Mouse (Mus musculus): ENCODE measurements around the gene Slc2a2.

DNA sequence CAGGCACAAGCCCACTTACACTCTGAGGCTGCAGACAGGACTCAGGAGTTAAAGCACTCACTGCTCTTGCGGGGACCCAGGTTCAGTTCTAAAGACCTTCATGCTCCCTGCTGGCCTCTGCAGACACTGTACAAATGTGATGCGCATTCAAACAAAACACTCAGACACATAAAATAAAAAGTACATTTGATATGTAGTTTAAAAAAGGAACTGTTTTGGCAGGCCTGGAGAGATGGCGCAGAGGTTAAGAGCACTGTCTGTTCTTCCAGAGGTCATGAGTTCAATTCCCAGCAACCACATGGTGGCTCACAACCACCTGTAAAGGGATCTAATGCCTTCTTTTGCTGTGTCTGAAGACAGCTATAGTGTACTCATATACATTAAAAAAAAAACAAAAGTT lies 50.4 kb downstream of the Slc2a2 start:
- TF ChIP-seq CTCF (IDR thresholded peaks at IDR 0.05; ENCODE audit: low read depth): no peak
- no peak for TF ChIP-seq EP300 (IDR thresholded peaks at IDR 0.05; ENCODE audit: low read depth)

All from liver, embryonic 14.5 days (tissue).